Mouse (Mus musculus) hindbrain, embryonic 12.5 days (tissue): ENCODE data around the gene Tshz2. TPM values are rescaled to one million over a fixed set of nuclear protein-coding genes. Genes with fewer than 3 reads are reported as not detected.

Experiments
- ATAC-seq: fragments of 200-750 bp; cut with Nextera tagmentation; 2 replicates; pipeline ENCODE4 v1.8.0; 2017; ENCODE audit warnings: moderate TSS enrichment; ENCODE audit not compliant: low FRiP score
- H3K27ac ChIP-seq: fragments of 300-500 bp; sonication (generic); 2 replicates; pipeline ENCODE4 v1.5.1; 2016; ENCODE audit warnings: mild to moderate bottlenecking
- H3K27me3 ChIP-seq: fragments of 300-500 bp; sonication (generic); 2 replicates; pipeline ENCODE4 v1.6.1; 2016; ENCODE audit warnings: mild to moderate bottlenecking
- H3K36me3 ChIP-seq: fragments of 300-500 bp; sonication (generic); 2 replicates; pipeline ENCODE4 v1.6.1; 2016; ENCODE audit warnings: mild to moderate bottlenecking
- H3K4me1 ChIP-seq: fragments of 300-500 bp; sonication (generic); 2 replicates; pipeline ENCODE4 v1.6.1; 2016
- H3K4me2 ChIP-seq: fragments of 300-500 bp; sonication (generic); replicated peaks from 2 replicates; pipeline ENCODE4 v1.6.1; 2016; ENCODE audit warnings: mild to moderate bottlenecking
- H3K4me3 ChIP-seq: fragments of 300-500 bp; sonication (generic); 2 replicates; pipeline ENCODE4 v1.5.1; 2016; ENCODE audit warnings: mild to moderate bottlenecking
- H3K9ac ChIP-seq: fragments of 300-500 bp; sonication (generic); 2 replicates; pipeline ENCODE4 v1.6.1; 2016; ENCODE audit warnings: mild to moderate bottlenecking, moderate library complexity
- H3K9me3 ChIP-seq: fragments of 300-500 bp; sonication (generic); replicated peaks from 2 replicates; pipeline ENCODE4 v1.6.1; 2016; ENCODE audit warnings: mild to moderate bottlenecking
- WGBS: fragments of 180-500 bp; shearing (Covaris S2); methylation state at CpG from one replicate; pipeline ENCODE4 v1.1.7; 2016; 5-methylcytosine and 5-hydroxymethylcytosine counted together
- polyA plus RNA-seq: library from polyadenylated mRNA; unstranded; fragments of >200 nt; fragmentation: Nextera tagmentation; extraction: Ambion mirVana; gene quantifications from 2 replicates; pipeline ENCODE4 v1.2.1, GENCODE M21; 2016

The Tshz2 gene
- polyA plus RNA-seq, 1 experiment from 2014 or later = 19.3 TPM

GRCm38 (mm10) chr2:170017302-170017701, 384.5 kb downstream of the Tshz2 start:
- 39% methylated on average over 6 of the region's 6 CpGs for WGBS
- H3K4me1 ChIP-seq = peaks cover under 1% of the 10 kb centered on the region; the same call in 1 of the 2 replicates
- no peak overlapping the region for H3K4me3 ChIP-seq
- H3K4me2 ChIP-seq = no peak overlapping the region
- ATAC-seq = no peak
- H3K9me3 ChIP-seq = no peaks in the 10 kb centered on the region
- H3K27ac ChIP-seq = 0 out of 2 replicates have a peak overlapping the region, but pooled peaks have one; percentile 24
- no peaks in the 10 kb centered on the region for H3K36me3 ChIP-seq
- no peaks in the 10 kb centered on the region for H3K27me3 ChIP-seq
- H3K9ac ChIP-seq = no peak overlapping the region

- Histone ChIP-seq H3K36me3 (no peaks in the 10 kb centered on the region), H3K4me1 (no peaks in the 10 kb centered on the region), H3K9ac (no peak overlapping the region), H3K4me3 (no peak overlapping the region), H3K4me2 (no peak overlapping the region), H3K9me3 (no peaks in the 10 kb centered on the region), H3K27ac (no peak overlapping the region), H3K27me3 (no peaks in the 10 kb centered on the region)
- ATAC-seq = no peak
- WGBS = 83% methylated on average over 7 of the region's 7 CpGs
These were observed 385.1 kb downstream of the Tshz2 start for GRCm38 (mm10) chr2:170017926-170018325.

- H3K27me3 ChIP-seq = no peaks in the 10 kb centered on the region
- WGBS = 78% methylated on average over 5 of the region's 5 CpGs
- no peak overlapping the region for H3K4me2 ChIP-seq
- H3K36me3 ChIP-seq = no peaks in the 10 kb centered on the region
- H3K9me3 ChIP-seq = peaks cover 4% of the 10 kb centered on the region; the same call in 1 of the 2 replicates
- H3K4me1 ChIP-seq = no peaks in the 10 kb centered on the region
- no peak overlapping the region for H3K4me3 ChIP-seq
- H3K27ac ChIP-seq = no peak overlapping the region
- H3K9ac ChIP-seq = no peak overlapping the region
- ATAC-seq = no peak
These were observed 390.1 kb downstream of the Tshz2 start for GRCm38 (mm10) chr2:170022953-170023352.

- H3K4me2 ChIP-seq = no peak overlapping the region
- H3K4me1 ChIP-seq = no peaks in the 10 kb centered on the region
- H3K27ac ChIP-seq = no peak overlapping the region
- H3K4me3 ChIP-seq = no peak overlapping the region
- no peaks in the 10 kb centered on the region for H3K36me3 ChIP-seq
- H3K9ac ChIP-seq = no peak overlapping the region
- peaks cover 4% of the 10 kb centered on the region; the same call in 1 of the 2 replicates for H3K9me3 ChIP-seq
- WGBS = 72% methylated on average over 9 of the region's 9 CpGs
- no peak for ATAC-seq
- no peaks in the 10 kb centered on the region for H3K27me3 ChIP-seq
These were observed 390.9 kb downstream of the Tshz2 start for GRCm38 (mm10) chr2:170023741-170024140.

- H3K27ac ChIP-seq = no peak overlapping the region
- no peak overlapping the region for H3K4me2 ChIP-seq
- no peaks in the 10 kb centered on the region for H3K27me3 ChIP-seq
- WGBS = 85% methylated on average over 8 of the region's 8 CpGs
- H3K36me3 ChIP-seq = no peaks in the 10 kb centered on the region
- peaks cover 4% of the 10 kb centered on the region; the same call in 1 of the 2 replicates for H3K9me3 ChIP-seq
- H3K9ac ChIP-seq = no peak overlapping the region
- no peaks in the 10 kb centered on the region for H3K4me1 ChIP-seq
- no peak for ATAC-seq
- H3K4me3 ChIP-seq = no peak overlapping the region
These were observed 392.1 kb downstream of the Tshz2 start for GRCm38 (mm10) chr2:170024939-170025338.

- Histone ChIP-seq H3K4me1 (no peaks in the 10 kb centered on the region), H3K27me3 (no peaks in the 10 kb centered on the region), H3K9ac (no peak overlapping the region), H3K4me2 (no peak overlapping the region), H3K9me3 (peaks cover 4% of the 10 kb centered on the region; the same call in 1 of the 2 replicates), H3K27ac (no peak overlapping the region), H3K36me3 (no peaks in the 10 kb centered on the region), H3K4me3 (no peak overlapping the region)
- no peak for ATAC-seq
- 93% methylated on average over 6 of the region's 6 CpGs for WGBS
These were observed 393.1 kb downstream of the Tshz2 start for GRCm38 (mm10) chr2:170025896-170026295.

- Histone ChIP-seq H3K27me3 (no peaks in the 10 kb centered on the region), H3K9ac (no peak overlapping the region), H3K27ac (no peak overlapping the region), H3K9me3 (peaks cover 4% of the 10 kb centered on the region; the same call in 1 of the 2 replicates), H3K36me3 (no peaks in the 10 kb centered on the region), H3K4me3 (no peak overlapping the region), H3K4me2 (no peak overlapping the region), H3K4me1 (no peaks in the 10 kb centered on the region)
- 92% methylated on average over 7 of the region's 7 CpGs for WGBS
- ATAC-seq = no peak
These were observed 395.0 kb downstream of the Tshz2 start for GRCm38 (mm10) chr2:170027837-170028236.

GRCm38 (mm10) chr2:170028488-170029303, 395.9 kb downstream of the Tshz2 start:
- Histone ChIP-seq H3K27me3 (no peaks in the 10 kb centered on the region), H3K4me1 (no peaks in the 10 kb centered on the region), H3K27ac (0 out of 2 replicates have a peak overlapping the region, but pooled peaks have one; percentile 31), H3K9ac (no peak overlapping the region), H3K36me3 (no peaks in the 10 kb centered on the region), H3K4me2 (peak overlapping the region; percentile 18; the same call in 1 of the 2 replicates), H3K4me3 (no peak overlapping the region), H3K9me3 (peaks cover 4% of the 10 kb centered on the region; the same call in 1 of the 2 replicates)
- ATAC-seq = peak; percentile 75
- WGBS = 60% methylated on average over 24 of the region's 24 CpGs

- Histone ChIP-seq H3K27ac (0 out of 2 replicates have a peak overlapping the region, but pooled peaks have one; percentile 31), H3K36me3 (no peaks in the 10 kb centered on the region), H3K4me3 (no peak overlapping the region), H3K9ac (no peak overlapping the region), H3K9me3 (peaks cover 4% of the 10 kb centered on the region; the same call in 1 of the 2 replicates), H3K4me1 (no peaks in the 10 kb centered on the region), H3K4me2 (no peak overlapping the region), H3K27me3 (no peaks in the 10 kb centered on the region)
- no peak for ATAC-seq
- WGBS = 81% methylated on average over 10 of the region's 10 CpGs
These were observed 396.6 kb downstream of the Tshz2 start for GRCm38 (mm10) chr2:170029304-170029856.

GRCm38 (mm10) chr2:170031226-170031625, 398.4 kb downstream of the Tshz2 start:
- 87% methylated on average over 12 of the region's 12 CpGs for WGBS
- no peak overlapping the region for H3K4me3 ChIP-seq
- H3K27me3 ChIP-seq = no peaks in the 10 kb centered on the region
- no peak overlapping the region for H3K27ac ChIP-seq
- H3K9ac ChIP-seq = no peak overlapping the region
- no peaks in the 10 kb centered on the region for H3K36me3 ChIP-seq
- H3K9me3 ChIP-seq = peaks cover 4% of the 10 kb centered on the region; the same call in 1 of the 2 replicates
- H3K4me2 ChIP-seq = no peak overlapping the region
- H3K4me1 ChIP-seq = no peaks in the 10 kb centered on the region
- no peak for ATAC-seq

GRCm38 (mm10) chr2:170031872-170032271, 399.1 kb downstream of the Tshz2 start:
- Histone ChIP-seq H3K9me3 (peaks cover 4% of the 10 kb centered on the region; the same call in 1 of the 2 replicates), H3K4me1 (no peaks in the 10 kb centered on the region)
- WGBS = 71% methylated on average over 8 of the region's 8 CpGs

GRCm38 (mm10) chr2:170033219-170033618, 400.4 kb downstream of the Tshz2 start:
- Histone ChIP-seq H3K9ac (no peak overlapping the region), H3K4me1 (no peaks in the 10 kb centered on the region), H3K36me3 (no peaks in the 10 kb centered on the region), H3K27me3 (no peaks in the 10 kb centered on the region), H3K9me3 (no peaks in the 10 kb centered on the region), H3K4me2 (no peak overlapping the region), H3K27ac (no peak overlapping the region), H3K4me3 (no peak overlapping the region)
- WGBS = 80% methylated on average over 5 of the region's 5 CpGs
- no peak for ATAC-seq

More at GRCm38 (mm10) chr2:170031872-170032271, 399.1 kb downstream of the Tshz2 start:
- Histone ChIP-seq H3K4me3 (no peak overlapping the region), H3K4me2 (no peak overlapping the region), H3K36me3 (no peaks in the 10 kb centered on the region), H3K27me3 (no peaks in the 10 kb centered on the region), H3K9ac (no peak overlapping the region), H3K27ac (no peak overlapping the region)
- no peak for ATAC-seq
